ENCODE assay signal across 10 mouse cellular contexts in genomic region chr19:46937173-46937572, GRCm38 (mm10).
DNase-seq lines count a peak whose midpoint lies in the region; ATAC-seq and TF ChIP-seq lines count a peak whose summit lies in the region.
"Had no signal": no experiment of that assay in that cellular context is flagged by ENCODE, and none has a peak within 500 bp of the region (broad histone marks: within the 10 kb centered on the region; RNA-seq: fewer than 3 reads in every experiment).

No protein-coding gene starts in this region.

- 0 out of 2 replicates have a peak overlapping the region, but pooled peaks have one; percentile 10 for H3K4me2 ChIP-seq in lung, embryonic 15.5 days
- H3K4me2 ChIP-seq in hindbrain, embryonic 14.5 days (replicated peaks): no peak overlapping the region
- no peak overlapping the region for H3K4me2 ChIP-seq in neural tube, embryonic 15.5 days

- no peak overlapping the region for H3K4me3 ChIP-seq in lung, embryonic 15.5 days
- H3K4me3 ChIP-seq in lung, adult 2 months (replicated peaks; ENCODE audit: extremely low read depth, low read depth, low read length): no peak overlapping the region
- H3K4me3 ChIP-seq in hindbrain, embryonic 14.5 days (replicated peaks; ENCODE audit: low read length): no peak overlapping the region
- no peak overlapping the region for H3K4me3 ChIP-seq in neural tube, embryonic 15.5 days (replicated peaks)

- no peak for TF ChIP-seq CTCF in lung, adult 2 months (IDR thresholded peaks at IDR 0.05; ENCODE audit: insufficient read depth, low read length)

- H3K4me1 ChIP-seq in lung, embryonic 15.5 days: peaks cover 14% of the 10 kb centered on the region
- peaks cover 7% of the 10 kb centered on the region for H3K4me1 ChIP-seq in lung, adult 2 months (ENCODE audit: control insufficient read depth, insufficient read depth, low read length)
- peaks cover 8% of the 10 kb centered on the region; the same call in 1 of the 2 replicates for H3K4me1 ChIP-seq in hindbrain, embryonic 14.5 days (replicated peaks; ENCODE audit: control insufficient read depth, insufficient read depth, low read length)
- peaks cover 9% of the 10 kb centered on the region for H3K4me1 ChIP-seq in neural tube, embryonic 15.5 days

- peak overlapping the region; percentile 69 for H3K27ac ChIP-seq in lung, embryonic 15.5 days
- H3K27ac ChIP-seq in hindbrain, embryonic 14.5 days: peak overlapping the region; percentile 62
- H3K27ac ChIP-seq in neural tube, embryonic 15.5 days (replicated peaks): peak overlapping the region; percentile 65
- H3K27ac ChIP-seq: macrophage had no signal

- no peaks in the 10 kb centered on the region for H3K36me3 ChIP-seq in lung, embryonic 15.5 days
- H3K36me3 ChIP-seq in hindbrain, embryonic 14.5 days (replicated peaks; ENCODE audit: control insufficient read depth, insufficient read depth): no peaks in the 10 kb centered on the region
- H3K36me3 ChIP-seq in neural tube, embryonic 15.5 days: no peaks in the 10 kb centered on the region

- no peak for TF ChIP-seq POLR2A in lung, adult 2 months (IDR thresholded peaks at IDR 0.05; ENCODE audit: borderline replicate concordance, extremely low read depth, low read depth, low read length)

- WGBS in lung, embryonic 15.5 days: 19% methylated on average over 6 of the region's 6 CpGs
- 10% methylated on average over 6 of the region's 6 CpGs for whole genome bisulfite sequencing in lung, adult 2 months
- WGBS in hindbrain, embryonic 14.5 days: 58% methylated on average over 6 of the region's 6 CpGs
- WGBS in neural tube, embryonic 15.5 days: 59% methylated on average over 6 of the region's 6 CpGs

- 0 out of 2 replicates have a peak, but pooled peaks have one; percentile 27 for ATAC-seq in frontal cortex, adult (ENCODE audit: low TSS enrichment)
- no peak for ATAC-seq in lung, embryonic 15.5 days (ENCODE audit: borderline replicate concordance, extremely low read depth, low FRiP score, low TSS enrichment)
- no peak for ATAC-seq in hindbrain, embryonic 14.5 days (ENCODE audit: low FRiP score)
- ATAC-seq in neural tube, embryonic 15.5 days (ENCODE audit: low FRiP score): no peak

- no peak for DNase-seq in frontal cortex, postnatal 10 days (ENCODE audit: low spot score in 2 of 2)
- DNase-seq in lung, adult 2 months: no peak
- DNase-seq in hindbrain, embryonic 14.5 days (ENCODE audit: low spot score): no peak
- DNase-seq in spleen, postnatal 10 days (ENCODE audit: low spot score in 2 of 2): no peak
- no peak for DNase-seq in cerebellum, postnatal 25 days
- DNase-seq: B cell, adult 2 months had no signal

- no peaks in the 10 kb centered on the region for H3K27me3 ChIP-seq in lung, embryonic 15.5 days
- H3K27me3 ChIP-seq in hindbrain, embryonic 14.5 days (ENCODE audit: control insufficient read depth, insufficient read depth, low read length): no peaks in the 10 kb centered on the region
- H3K27me3 ChIP-seq in neural tube, embryonic 15.5 days (replicated peaks): no peaks in the 10 kb centered on the region

- no peaks in the 10 kb centered on the region for H3K9me3 ChIP-seq in lung, embryonic 15.5 days
- no peaks in the 10 kb centered on the region for H3K9me3 ChIP-seq in hindbrain, embryonic 14.5 days (ENCODE audit: control insufficient read depth, low read length)
- H3K9me3 ChIP-seq in neural tube, embryonic 15.5 days (replicated peaks): no peaks in the 10 kb centered on the region

- 0 out of 2 replicates have a peak overlapping the region, but pooled peaks have one; percentile 8 for H3K9ac ChIP-seq in lung, embryonic 15.5 days
- H3K9ac ChIP-seq in hindbrain, embryonic 14.5 days: 0 out of 2 replicates have a peak overlapping the region, but pooled peaks have one; percentile 11
- H3K9ac ChIP-seq in neural tube, embryonic 15.5 days (replicated peaks): no peak overlapping the region
